Mouse (Mus musculus) liver, adult 2 months (tissue): ENCODE measurements around the gene Mylk4. TPM values are rescaled to one million over a fixed set of nuclear protein-coding genes. Genes with fewer than 3 reads are reported as not detected.

Experiments used
- DNase-seq: peaks from one replicate; pipeline ENCODE4 v3.0.0-alpha.2; 2011; ENCODE audit warnings: low read depth, low spot score; ENCODE audit errors: extremely low read depth
- H3K27ac ChIP-seq: fragments of 200-500 bp; replicated peaks from 2 replicates; pipeline ENCODE4 v1.5.1; 2012; ENCODE audit warnings: low read depth, mild to moderate bottlenecking, control low read depth, inconsistent platforms, low read length; ENCODE audit not compliant: insufficient read depth
- H3K27me3 ChIP-seq: fragments of 200-500 bp; 2 replicates; pipeline ENCODE4 v1.6.1; 2012; ENCODE audit warnings: mild to moderate bottlenecking, moderate library complexity, low read length, inconsistent platforms; ENCODE audit not compliant: control insufficient read depth, insufficient read depth
- H3K36me3 ChIP-seq: fragments of 200-500 bp; 2 replicates; pipeline ENCODE4 v1.6.1; 2012; ENCODE audit warnings: low read length, inconsistent platforms; ENCODE audit not compliant: control insufficient read depth, insufficient read depth
- H3K4me1 ChIP-seq: fragments of 200-500 bp; 2 replicates; pipeline ENCODE4 v1.6.1; 2011; ENCODE audit warnings: low read length; ENCODE audit not compliant: control insufficient read depth, insufficient read depth
- H3K4me3 ChIP-seq: fragments of 200-500 bp; 2 replicates; pipeline ENCODE4 v1.5.1; 2011; ENCODE audit warnings: low read depth, mild to moderate bottlenecking, control low read depth, low read length, moderate library complexity; ENCODE audit not compliant: insufficient read depth
- H3K79me2 ChIP-seq: fragments of 200-500 bp; 2 replicates; pipeline ENCODE4 v1.6.1; 2012; ENCODE audit warnings: inconsistent platforms, mild to moderate bottlenecking, low read length, moderate library complexity; ENCODE audit not compliant: control insufficient read depth, insufficient read depth
- H3K9ac ChIP-seq: fragments of 200-500 bp; 2 replicates; pipeline ENCODE4 v1.6.1; 2012; ENCODE audit warnings: low read depth, mild to moderate bottlenecking, control low read depth, inconsistent platforms, low read length
- CTCF ChIP-seq: fragments of 200-500 bp; IDR thresholded peaks from 2 replicates; pipeline ENCODE4 v1.5.1; 2011; ENCODE audit warnings: low read depth, low read length, control low read depth
- POLR2A ChIP-seq: fragments of 200-500 bp; IDR thresholded peaks from 2 replicates; pipeline ENCODE4 v1.6.1; 2011; ENCODE audit warnings: low read length, control low read depth; ENCODE audit not compliant: insufficient read depth; ENCODE audit errors: extremely low read depth
- WGBS: fragments of 180-500 bp; shearing (Covaris S2); methylation state at CpG from one replicate; pipeline ENCODE4 v1.1.7; 2018; 5-methylcytosine and 5-hydroxymethylcytosine counted together
- polyA plus RNA-seq: library from polyadenylated mRNA; depleted of rRNA; stranded (reverse); fragments of >200 nt; gene quantifications from 2 replicates; pipeline ENCODE4 v1.2.3, GENCODE M21; 2012
- total RNA-seq: library from RNA; depleted of rRNA; stranded (reverse); fragments of >200 nt; gene quantifications from 2 replicates; pipeline ENCODE4 v1.2.3, GENCODE M21; 2014

Mylk4 gene
- total and polyA plus RNA-seq, 2 experiments: 0.37 TPM; not detected in 1

GRCm38 (mm10) chr13:32698956-32699355 lies 84.8 kb downstream of the Mylk4 start:
- peaks cover 2% of the 10 kb centered on the region; the same call in 1 of the 2 replicates for H3K4me1 ChIP-seq
- TF ChIP-seq POLR2A: no peak
- no peaks in the 10 kb centered on the region for H3K79me2 ChIP-seq
- H3K4me3 ChIP-seq: no peak overlapping the region
- DNase-seq: no peak
- no peaks in the 10 kb centered on the region for H3K36me3 ChIP-seq
- 97% methylated on average over 3 of the region's 3 CpGs for WGBS
- no peaks in the 10 kb centered on the region for H3K27me3 ChIP-seq
- H3K27ac ChIP-seq: no peak overlapping the region
- H3K9ac ChIP-seq: no peak overlapping the region

GRCm38 (mm10) chr13:32693886-32694455 lies 89.8 kb downstream of the Mylk4 start:
- Histone ChIP-seq H3K4me3 (no peak overlapping the region), H3K79me2 (no peaks in the 10 kb centered on the region), H3K36me3 (no peaks in the 10 kb centered on the region), H3K4me1 (peaks cover 4% of the 10 kb centered on the region; the same call in 1 of the 2 replicates), H3K27ac (no peak overlapping the region), H3K9ac (no peak overlapping the region), H3K27me3 (no peaks in the 10 kb centered on the region)
- no peak for TF ChIP-seq CTCF
- no peak for TF ChIP-seq POLR2A
- DNase-seq: peak; percentile 37
- WGBS: 60% methylated on average over 6 of the region's 6 CpGs

GRCm38 (mm10) chr13:32692563-32692962 lies 91.2 kb downstream of the Mylk4 start:
- Histone ChIP-seq H3K27ac (no peak overlapping the region), H3K36me3 (no peaks in the 10 kb centered on the region), H3K4me3 (no peak overlapping the region), H3K27me3 (no peaks in the 10 kb centered on the region), H3K4me1 (peaks cover 4% of the 10 kb centered on the region; the same call in 1 of the 2 replicates), H3K79me2 (no peaks in the 10 kb centered on the region), H3K9ac (no peak overlapping the region)
- no peak for DNase-seq
- TF ChIP-seq POLR2A (no peak), CTCF (no peak)
- 79% methylated on average over 1 of the region's 1 CpGs for WGBS

GRCm38 (mm10) chr13:32690279-32690678 lies 93.5 kb downstream of the Mylk4 start:
- TF ChIP-seq CTCF (no peak), POLR2A (no peak)
- Histone ChIP-seq H3K4me1 (peaks cover 4% of the 10 kb centered on the region; the same call in 1 of the 2 replicates), H3K9ac (no peak overlapping the region), H3K4me3 (no peak overlapping the region), H3K36me3 (no peaks in the 10 kb centered on the region), H3K27ac (no peak overlapping the region), H3K27me3 (no peaks in the 10 kb centered on the region), H3K79me2 (no peaks in the 10 kb centered on the region)
- no peak for DNase-seq
- 85% methylated on average over 3 of the region's 3 CpGs for WGBS

- H3K4me1 ChIP-seq: no peaks in the 10 kb centered on the region
- H3K36me3 ChIP-seq: no peaks in the 10 kb centered on the region
- TF ChIP-seq CTCF: peak; percentile 77
- TF ChIP-seq POLR2A: no peak
- peak; percentile 40 for DNase-seq
- H3K79me2 ChIP-seq: no peaks in the 10 kb centered on the region
- WGBS: 39% methylated on average over 12 of the region's 12 CpGs
- no peak overlapping the region for H3K4me3 ChIP-seq
- H3K9ac ChIP-seq: no peak overlapping the region
- no peak overlapping the region for H3K27ac ChIP-seq
- no peaks in the 10 kb centered on the region for H3K27me3 ChIP-seq
Observed at GRCm38 (mm10) chr13:32680868-32681515, 102.8 kb downstream of the Mylk4 start.

- Histone ChIP-seq H3K4me1 (no peaks in the 10 kb centered on the region), H3K4me3 (no peak overlapping the region), H3K27me3 (no peaks in the 10 kb centered on the region), H3K36me3 (no peaks in the 10 kb centered on the region), H3K9ac (no peak overlapping the region), H3K27ac (no peak overlapping the region), H3K79me2 (no peaks in the 10 kb centered on the region)
- 83% methylated on average over 12 of the region's 12 CpGs for WGBS
- TF ChIP-seq CTCF: no peak
- no peak for TF ChIP-seq POLR2A
- DNase-seq: no peak
Observed at GRCm38 (mm10) chr13:32680121-32680551, 103.6 kb downstream of the Mylk4 start.
